Mouse (Mus musculus) embryonic facial prominence, embryonic 11.5 days (tissue): Measurements from ENCODE around the gene Hapln2. TPM values are rescaled to one million over a fixed set of nuclear protein-coding genes. Genes with fewer than 3 reads are reported as not detected.

ENCODE experiments used
- ATAC-seq: fragments of 200-750 bp; cut with Nextera tagmentation; replicated peaks from 2 replicates; pipeline ENCODE4 v1.8.0; 2017; ENCODE audit warnings: low read depth; ENCODE audit not compliant: insufficient number of reproducible peaks, low FRiP score, low TSS enrichment
- DNase-seq: peaks from one replicate; pipeline ENCODE4 v3.0.0-alpha.2; 2015; ENCODE audit warnings: low spot score
- H3K27ac ChIP-seq: fragments of 300-500 bp; sonication (generic); replicated peaks from 2 replicates; pipeline ENCODE4 v1.5.1; 2014; ENCODE audit warnings: mild to moderate bottlenecking, low read depth, low read length, control low read depth
- H3K27me3 ChIP-seq: fragments of 300-500 bp; sonication (generic); 2 replicates; pipeline ENCODE4 v1.6.1; 2014; ENCODE audit warnings: mild to moderate bottlenecking, low read length, moderate library complexity, mixed read lengths; ENCODE audit not compliant: control insufficient read depth, insufficient read depth
- H3K36me3 ChIP-seq: fragments of 300-500 bp; sonication (generic); replicated peaks from 2 replicates; pipeline ENCODE4 v1.6.1; 2014; ENCODE audit warnings: low read depth, mild to moderate bottlenecking, low read length, moderate library complexity, mixed read lengths; ENCODE audit not compliant: control insufficient read depth, insufficient read depth
- H3K4me1 ChIP-seq: fragments of 300-500 bp; sonication (generic); 2 replicates; pipeline ENCODE4 v1.6.1; 2014; ENCODE audit warnings: low read length, mixed read lengths; ENCODE audit not compliant: control insufficient read depth, insufficient read depth
- H3K4me2 ChIP-seq: fragments of 300-500 bp; sonication (generic); 2 replicates; pipeline ENCODE4 v1.6.1; 2014; ENCODE audit warnings: low read depth, mild to moderate bottlenecking, control low read depth, low read length, moderate library complexity
- H3K4me3 ChIP-seq: fragments of 300-500 bp; sonication (generic); 2 replicates; pipeline ENCODE4 v1.5.1; 2014; ENCODE audit warnings: low read depth, low read length, control low read depth
- H3K9ac ChIP-seq: fragments of 300-500 bp; sonication (generic); replicated peaks from 2 replicates; pipeline ENCODE4 v1.6.1; 2014; ENCODE audit warnings: mild to moderate bottlenecking, control low read depth, low read length
- H3K9me3 ChIP-seq: fragments of 300-500 bp; sonication (generic); replicated peaks from 2 replicates; pipeline ENCODE4 v1.6.1; 2016; ENCODE audit warnings: mild to moderate bottlenecking, low read length, inconsistent platforms, mixed read lengths; ENCODE audit not compliant: control insufficient read depth
- WGBS: fragments of 180-500 bp; shearing (Covaris S2); extraction: QIAGEN DNeasy Blood & Tissue Kit; methylation state at CpG from one replicate; pipeline ENCODE4 v1.1.7; 2014; 5-methylcytosine and 5-hydroxymethylcytosine counted together
- polyA plus RNA-seq: library from polyadenylated mRNA; unstranded; fragments of >200 nt; fragmentation: Nextera tagmentation; extraction: Ambion mirVana; gene quantifications from 2 replicates; pipeline ENCODE4 v1.2.1, GENCODE M21; 2014

Hapln2 gene
- polyA plus RNA-seq, 1 experiment from 2014 or later, result not detected

- Histone ChIP-seq H3K9me3 (no peaks in the 10 kb centered on the region), H3K27me3 (no peaks in the 10 kb centered on the region), H3K4me3 (no peak overlapping the region), H3K27ac (no peak overlapping the region), H3K4me2 (no peak overlapping the region), H3K4me1 (peaks cover 15% of the 10 kb centered on the region), H3K36me3 (no peaks in the 10 kb centered on the region), H3K9ac (no peak overlapping the region)
- ATAC-seq (no peak), DNase-seq (no peak)
- 80% methylated on average over 6 of the region's 6 CpGs for WGBS
These were observed 46.1 kb downstream of the Hapln2 start for GRCm38 (mm10) chr3:87981214-87981760.

- Histone ChIP-seq H3K27ac (no peak overlapping the region), H3K4me2 (no peak overlapping the region), H3K9me3 (no peaks in the 10 kb centered on the region), H3K4me3 (no peak overlapping the region), H3K36me3 (no peaks in the 10 kb centered on the region), H3K27me3 (no peaks in the 10 kb centered on the region), H3K4me1 (peaks cover 15% of the 10 kb centered on the region), H3K9ac (no peak overlapping the region; the same call in 1 of the 2 replicates)
- ATAC-seq (no peak), DNase-seq (no peak)
- WGBS, result 53% methylated on average over 5 of the region's 5 CpGs
These were observed 46.7 kb downstream of the Hapln2 start for GRCm38 (mm10) chr3:87980728-87981127.

GRCm38 (mm10) chr3:87980085-87980484, 47.3 kb downstream of the Hapln2 start:
- H3K27me3 ChIP-seq, result no peaks in the 10 kb centered on the region
- H3K9me3 ChIP-seq, result no peaks in the 10 kb centered on the region
- ATAC-seq (no peak), DNase-seq (no peak)
- 57% methylated on average over 3 of the region's 3 CpGs for WGBS
- H3K4me1 ChIP-seq, result peaks cover 15% of the 10 kb centered on the region
- H3K9ac ChIP-seq, result no peak overlapping the region; the same call in 1 of the 2 replicates
- no peak overlapping the region for H3K4me3 ChIP-seq
- no peak overlapping the region for H3K27ac ChIP-seq
- no peak overlapping the region for H3K4me2 ChIP-seq
- no peaks in the 10 kb centered on the region for H3K36me3 ChIP-seq

GRCm38 (mm10) chr3:87979493-87979892, 47.9 kb downstream of the Hapln2 start:
- 76% methylated on average over 5 of the region's 5 CpGs for WGBS
- no peak overlapping the region for H3K9ac ChIP-seq
- no peak for DNase-seq
- H3K4me3 ChIP-seq, result no peak overlapping the region
- H3K27me3 ChIP-seq, result no peaks in the 10 kb centered on the region
- ATAC-seq, result no peak
- no peak overlapping the region for H3K27ac ChIP-seq
- no peaks in the 10 kb centered on the region for H3K9me3 ChIP-seq
- no peak overlapping the region for H3K4me2 ChIP-seq
- no peaks in the 10 kb centered on the region for H3K36me3 ChIP-seq
- peaks cover 15% of the 10 kb centered on the region for H3K4me1 ChIP-seq

GRCm38 (mm10) chr3:87974381-87974987, 52.9 kb downstream of the Hapln2 start:
- Histone ChIP-seq H3K4me3 (no peak overlapping the region; the same call in 1 of the 2 replicates), H3K36me3 (no peaks in the 10 kb centered on the region), H3K9ac (0 out of 2 replicates have a peak overlapping the region, but pooled peaks have one; percentile 10), H3K9me3 (no peaks in the 10 kb centered on the region), H3K4me2 (peak overlapping the region; percentile 96; the same call in 1 of the 2 replicates), H3K27me3 (no peaks in the 10 kb centered on the region; the same call in 1 of the 2 replicates), H3K4me1 (peaks cover 12% of the 10 kb centered on the region), H3K27ac (no peak overlapping the region)
- peak; percentile 73 for DNase-seq
- WGBS, result 9% methylated on average over 12 of the region's 12 CpGs
- ATAC-seq, result peak; percentile 35

- Histone ChIP-seq H3K9ac (peak overlapping the region; percentile 43), H3K4me1 (peaks cover 12% of the 10 kb centered on the region)
These were observed 53.6 kb downstream of the Hapln2 start for GRCm38 (mm10) chr3:87973593-87974380.

GRCm38 (mm10) chr3:87972776-87973175, 54.6 kb downstream of the Hapln2 start:
- Histone ChIP-seq H3K4me2 (peak overlapping the region; percentile 96), H3K4me1 (peaks cover 12% of the 10 kb centered on the region), H3K9me3 (no peaks in the 10 kb centered on the region), H3K9ac (peak overlapping the region; percentile 77), H3K27me3 (no peaks in the 10 kb centered on the region; the same call in 1 of the 2 replicates), H3K4me3 (peak overlapping the region; percentile 57), H3K27ac (no peak overlapping the region), H3K36me3 (no peaks in the 10 kb centered on the region)
- ATAC-seq, result 0 out of 2 replicates have a peak, but pooled peaks have one; percentile 12
- no peak for DNase-seq
- 25% methylated on average over 5 of the region's 5 CpGs for WGBS

More at GRCm38 (mm10) chr3:87973593-87974380, 53.6 kb downstream of the Hapln2 start:
- H3K9me3 ChIP-seq, result no peaks in the 10 kb centered on the region
- WGBS, result 29% methylated on average over 14 of the region's 14 CpGs
- peak overlapping the region; percentile 48; the same call in 1 of the 2 replicates for H3K27ac ChIP-seq
- no peaks in the 10 kb centered on the region for H3K36me3 ChIP-seq
- peak overlapping the region; percentile 57 for H3K4me3 ChIP-seq
- H3K4me2 ChIP-seq, result peak overlapping the region; percentile 96
- ATAC-seq (no peak), DNase-seq (no peak)
- H3K27me3 ChIP-seq, result no peaks in the 10 kb centered on the region; the same call in 1 of the 2 replicates
